Mouse (Mus musculus) heart, embryonic 11.5 days (tissue): ENCODE results near the gene Cdh20. TPM values are rescaled to one million over a fixed set of nuclear protein-coding genes. Genes with fewer than 3 reads are reported as not detected.
A peak's percentile ranks its signal among the peaks of the same experiment; 100 is the strongest.

Experiments used
- ATAC-seq: fragments of 200-750 bp; cut with Nextera tagmentation; replicated peaks from 2 replicates; pipeline ENCODE4 v1.8.0; 2017; ENCODE audit warnings: moderate library complexity; ENCODE audit not compliant: insufficient number of reproducible peaks, low FRiP score, low TSS enrichment
- H3K27ac ChIP-seq: fragments of 300-500 bp; sonication (generic); 2 replicates; pipeline ENCODE4 v1.5.1; 2014; ENCODE audit warnings: mild to moderate bottlenecking, low read depth, low read length
- H3K27me3 ChIP-seq: fragments of 300-500 bp; sonication (generic); 2 replicates; pipeline ENCODE4 v1.6.1; 2014; ENCODE audit warnings: mild to moderate bottlenecking, low read length, mixed read lengths; ENCODE audit not compliant: control insufficient read depth, insufficient read depth
- H3K36me3 ChIP-seq: fragments of 300-500 bp; sonication (generic); 2 replicates; pipeline ENCODE4 v1.6.1; 2014; ENCODE audit warnings: mild to moderate bottlenecking, low read length, moderate library complexity, mixed read lengths; ENCODE audit not compliant: control insufficient read depth, insufficient read depth
- H3K4me1 ChIP-seq: fragments of 300-500 bp; sonication (generic); 2 replicates; pipeline ENCODE4 v1.6.1; 2014; ENCODE audit warnings: low read length; ENCODE audit not compliant: control insufficient read depth, insufficient read depth
- H3K4me2 ChIP-seq: fragments of 300-500 bp; sonication (generic); 2 replicates; pipeline ENCODE4 v1.6.1; 2014; ENCODE audit warnings: mild to moderate bottlenecking, moderate library complexity
- H3K4me3 ChIP-seq: fragments of 300-500 bp; sonication (generic); 2 replicates; pipeline ENCODE4 v1.5.1; 2014; ENCODE audit warnings: low read depth, low read length
- H3K9ac ChIP-seq: fragments of 300-500 bp; sonication (generic); 2 replicates; pipeline ENCODE4 v1.6.1; 2014; ENCODE audit warnings: mild to moderate bottlenecking, low read depth, low read length, moderate library complexity
- H3K9me3 ChIP-seq: fragments of 300-500 bp; sonication (generic); replicated peaks from 2 replicates; pipeline ENCODE4 v1.6.1; 2016; ENCODE audit warnings: low read length; ENCODE audit not compliant: control insufficient read depth
- WGBS: fragments of 180-500 bp; shearing (Covaris S2); extraction: QIAGEN DNeasy Blood & Tissue Kit; methylation state at CpG from one replicate; pipeline ENCODE4 v1.1.7; 2014; ENCODE audit not compliant: insufficient replicate concordance; 5-methylcytosine and 5-hydroxymethylcytosine counted together
- polyA plus RNA-seq: library from polyadenylated mRNA; unstranded; fragments of >200 nt; fragmentation: Nextera tagmentation; extraction: Ambion mirVana; gene quantifications from 2 replicates; pipeline ENCODE4 v1.2.1, GENCODE M21; 2014

Cdh20 gene
- polyA plus RNA-seq, 1 experiment from 2014 or later: 0.47 TPM

- WGBS: 79% methylated on average over 3 of the region's 3 CpGs
- no peak for ATAC-seq
Observed at GRCm38 (mm10) chr1:104793488-104793887, 25.2 kb downstream of the Cdh20 start.

GRCm38 (mm10) chr1:104796146-104796545 is 27.8 kb downstream of the Cdh20 start:
- no peak overlapping the region for H3K9ac ChIP-seq
- no peak for ATAC-seq
- H3K36me3 ChIP-seq: no peaks in the 10 kb centered on the region
- H3K27ac ChIP-seq: no peak overlapping the region
- no peaks in the 10 kb centered on the region for H3K9me3 ChIP-seq
- H3K4me2 ChIP-seq: no peak overlapping the region
- H3K27me3 ChIP-seq: no peaks in the 10 kb centered on the region
- H3K4me1 ChIP-seq: no peaks in the 10 kb centered on the region
- WGBS: 64% methylated on average over 3 of the region's 3 CpGs
- no peak overlapping the region for H3K4me3 ChIP-seq

More at GRCm38 (mm10) chr1:104793488-104793887, 25.2 kb downstream of the Cdh20 start:
- Histone ChIP-seq H3K27me3 (no peaks in the 10 kb centered on the region), H3K4me2 (no peak overlapping the region), H3K27ac (no peak overlapping the region), H3K4me1 (no peaks in the 10 kb centered on the region), H3K9ac (no peak overlapping the region), H3K4me3 (no peak overlapping the region), H3K9me3 (no peaks in the 10 kb centered on the region), H3K36me3 (no peaks in the 10 kb centered on the region)

- ATAC-seq: no peak
- 71% methylated on average over 4 of the region's 4 CpGs for WGBS
- Histone ChIP-seq H3K27ac (no peak overlapping the region), H3K4me3 (no peak overlapping the region), H3K4me2 (no peak overlapping the region), H3K4me1 (no peaks in the 10 kb centered on the region), H3K9me3 (no peaks in the 10 kb centered on the region), H3K9ac (no peak overlapping the region), H3K36me3 (no peaks in the 10 kb centered on the region), H3K27me3 (no peaks in the 10 kb centered on the region)
Observed at GRCm38 (mm10) chr1:104797139-104797538, 28.8 kb downstream of the Cdh20 start.

- no peak overlapping the region for H3K4me3 ChIP-seq
- H3K4me2 ChIP-seq: no peak overlapping the region
- 91% methylated on average over 6 of the region's 6 CpGs for WGBS
- ATAC-seq: no peak
- no peaks in the 10 kb centered on the region for H3K27me3 ChIP-seq
- H3K9me3 ChIP-seq: no peaks in the 10 kb centered on the region
- H3K9ac ChIP-seq: no peak overlapping the region
- H3K27ac ChIP-seq: no peak overlapping the region
- H3K4me1 ChIP-seq: no peaks in the 10 kb centered on the region; the same call in 1 of the 2 replicates
- H3K36me3 ChIP-seq: no peaks in the 10 kb centered on the region
Observed at GRCm38 (mm10) chr1:104804746-104805145, 36.4 kb downstream of the Cdh20 start.

- no peak overlapping the region for H3K9ac ChIP-seq
- no peaks in the 10 kb centered on the region for H3K36me3 ChIP-seq
- 87% methylated on average over 2 of the region's 2 CpGs for WGBS
- no peak overlapping the region for H3K4me3 ChIP-seq
- ATAC-seq: no peak
- H3K27ac ChIP-seq: no peak overlapping the region
- H3K4me1 ChIP-seq: no peaks in the 10 kb centered on the region; the same call in 1 of the 2 replicates
- no peak overlapping the region for H3K4me2 ChIP-seq
- no peaks in the 10 kb centered on the region for H3K9me3 ChIP-seq
- H3K27me3 ChIP-seq: no peaks in the 10 kb centered on the region
Observed at GRCm38 (mm10) chr1:104807214-104807613, 38.9 kb downstream of the Cdh20 start.

- Histone ChIP-seq H3K9me3 (no peaks in the 10 kb centered on the region), H3K4me3 (no peak overlapping the region), H3K36me3 (no peaks in the 10 kb centered on the region), H3K9ac (no peak overlapping the region), H3K27me3 (no peaks in the 10 kb centered on the region), H3K4me1 (no peaks in the 10 kb centered on the region; the same call in 1 of the 2 replicates), H3K4me2 (no peak overlapping the region), H3K27ac (peak overlapping the region; percentile 47; the same call in 1 of the 2 replicates)
- WGBS: 29% methylated on average over 2 of the region's 2 CpGs
- no peak; the same call in 1 of the 2 replicates for ATAC-seq
Observed at GRCm38 (mm10) chr1:104817510-104817909, 49.2 kb downstream of the Cdh20 start.

GRCm38 (mm10) chr1:104828106-104828505 is 59.8 kb downstream of the Cdh20 start:
- no peak for ATAC-seq
- H3K4me1 ChIP-seq: no peaks in the 10 kb centered on the region
- H3K27ac ChIP-seq: no peak overlapping the region
- no peak overlapping the region for H3K4me3 ChIP-seq
- no peak overlapping the region for H3K9ac ChIP-seq
- no peak overlapping the region for H3K4me2 ChIP-seq
- no peaks in the 10 kb centered on the region for H3K27me3 ChIP-seq
- 83% methylated on average over 2 of the region's 2 CpGs for WGBS
- H3K9me3 ChIP-seq: no peaks in the 10 kb centered on the region
- H3K36me3 ChIP-seq: no peaks in the 10 kb centered on the region

- Histone ChIP-seq H3K36me3 (no peaks in the 10 kb centered on the region), H3K4me1 (no peaks in the 10 kb centered on the region), H3K4me2 (no peak overlapping the region), H3K4me3 (no peak overlapping the region), H3K27me3 (no peaks in the 10 kb centered on the region), H3K9me3 (no peaks in the 10 kb centered on the region), H3K27ac (no peak overlapping the region), H3K9ac (no peak overlapping the region)
- WGBS: 61% methylated on average over 4 of the region's 4 CpGs
- no peak for ATAC-seq
Observed at GRCm38 (mm10) chr1:104838206-104838915, 70.0 kb downstream of the Cdh20 start.

- no peaks in the 10 kb centered on the region for H3K36me3 ChIP-seq
- H3K9ac ChIP-seq: no peak overlapping the region
- no peak overlapping the region for H3K4me3 ChIP-seq
- no peak for ATAC-seq
- H3K4me2 ChIP-seq: no peak overlapping the region
- no peaks in the 10 kb centered on the region for H3K9me3 ChIP-seq
- H3K27ac ChIP-seq: no peak overlapping the region
- no peaks in the 10 kb centered on the region for H3K4me1 ChIP-seq
- no peaks in the 10 kb centered on the region for H3K27me3 ChIP-seq
Observed at GRCm38 (mm10) chr1:104839051-104839450, 70.7 kb downstream of the Cdh20 start.
